ENCODE assay signal across 21 mouse cellular contexts in the genomic region with DNA sequence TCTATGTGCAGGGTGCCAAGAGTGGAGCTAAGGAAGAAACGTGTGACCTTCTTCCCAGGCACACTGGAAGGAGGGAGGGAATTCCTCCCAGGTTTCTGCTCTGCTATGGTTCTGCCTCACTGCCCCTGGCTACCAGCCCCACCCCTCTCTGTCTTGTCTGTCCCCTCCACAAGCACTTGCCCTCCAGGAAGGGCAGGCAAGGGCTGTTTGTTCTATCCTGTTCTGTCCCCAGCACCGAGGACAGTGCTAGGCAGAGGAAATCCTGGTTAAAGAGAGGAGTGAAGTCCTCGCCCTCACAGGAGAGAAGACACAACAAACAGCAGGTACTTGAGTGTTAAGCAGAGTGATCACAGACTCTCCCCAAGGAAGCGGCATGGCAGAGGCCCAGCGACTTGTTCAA. TPM values are rescaled to one million over a fixed set of nuclear protein-coding genes. Genes with fewer than 3 reads are reported as not detected.
DNase-seq lines count a peak whose midpoint lies in the region; ATAC-seq and TF ChIP-seq lines count a peak whose summit lies in the region.
"Had no signal": no experiment of that assay in that cellular context is flagged by ENCODE, and none has a peak within 500 bp of the region (broad histone marks: within the 10 kb centered on the region; RNA-seq: fewer than 3 reads in every experiment).

No protein-coding gene starts in this region.

- DNase-seq in liver, embryonic 11.5 days (ENCODE audit: low spot score), result no peak
- DNase-seq in liver, postnatal 0 days, result no peak
- DNase-seq in liver, embryonic 14.5 days (ENCODE audit: low read depth in 3 of 3, low spot score in 3 of 3), result no peak
- DNase-seq in embryonic facial prominence, embryonic 10.5 days (ENCODE audit: low spot score), result no peak
- DNase-seq in thymus, postnatal 0 days (ENCODE audit: low spot score), result no peak
- DNase-seq: adrenal gland, postnatal 14 days; cerebellum, adult 9-10 months; layer of hippocampus, postnatal 36 days; right cerebral cortex, postnatal 4 days had no signal

- no peak for ATAC-seq in liver, embryonic 11.5 days (replicated peaks; ENCODE audit: low FRiP score)
- ATAC-seq in liver, postnatal 0 days, result no peak
- ATAC-seq in intestine, embryonic 16.5 days, result peak; percentile 26
- ATAC-seq in kidney, embryonic 15.5 days (replicated peaks; ENCODE audit: low FRiP score), result peak; percentile 80
- ATAC-seq in liver, embryonic 14.5 days (ENCODE audit: insufficient read depth), result no peak
- no peak for ATAC-seq in granulocyte monocyte progenitor cell, adult 5-6 weeks (replicated peaks; ENCODE audit: poor library complexity, severe bottlenecking)

- H3K4me1 ChIP-seq in liver, embryonic 11.5 days (replicated peaks; ENCODE audit: control insufficient read depth, insufficient read depth, low read length), result peaks cover 76% of the 10 kb centered on the region
- peaks cover 38% of the 10 kb centered on the region for H3K4me1 ChIP-seq in liver, postnatal 0 days (ENCODE audit: insufficient read depth)
- H3K4me1 ChIP-seq in intestine, embryonic 16.5 days (ENCODE audit: control insufficient read depth, insufficient read depth, low read length), result peaks cover 31% of the 10 kb centered on the region
- peaks cover 51% of the 10 kb centered on the region for H3K4me1 ChIP-seq in kidney, embryonic 15.5 days
- peaks cover 59 to 76% of the 10 kb centered on the region in 2 experiments for H3K4me1 ChIP-seq in liver, embryonic 14.5 days (replicated peaks; ENCODE audit: control insufficient read depth in 2 of 2, insufficient read depth in 2 of 2, low read length in 1 of 2)
- peaks cover 66% of the 10 kb centered on the region for H3K4me1 ChIP-seq in embryonic facial prominence, embryonic 10.5 days

- H3K27me3 ChIP-seq in liver, embryonic 11.5 days (replicated peaks; ENCODE audit: control insufficient read depth, insufficient read depth, low read length), result no peaks in the 10 kb centered on the region
- no peaks in the 10 kb centered on the region for H3K27me3 ChIP-seq in liver, postnatal 0 days (ENCODE audit: insufficient read depth, low read length)
- H3K27me3 ChIP-seq in intestine, embryonic 16.5 days (replicated peaks; ENCODE audit: control insufficient read depth, insufficient read depth, low read length), result no peaks in the 10 kb centered on the region
- H3K27me3 ChIP-seq in kidney, embryonic 15.5 days, result 0 out of 2 replicates have a peak, but pooled peaks cover 2% of the 10 kb centered on the region
- no peaks in the 10 kb centered on the region for H3K27me3 ChIP-seq in liver, embryonic 14.5 days (ENCODE audit: control insufficient read depth, insufficient read depth, low read length)
- H3K27me3 ChIP-seq in embryonic facial prominence, embryonic 10.5 days (replicated peaks; ENCODE audit: low read depth, poor library complexity, severe bottlenecking), result peaks cover 47% of the 10 kb centered on the region

- peak overlapping the region; percentile 41; the same call in 1 of the 2 replicates for H3K4me2 ChIP-seq in liver, embryonic 11.5 days
- H3K4me2 ChIP-seq in liver, postnatal 0 days (ENCODE audit: low read depth, low read length), result no peak overlapping the region
- peak overlapping the region; percentile 14; the same call in 1 of the 2 replicates for H3K4me2 ChIP-seq in intestine, embryonic 16.5 days (ENCODE audit: low read depth, low read length)
- 0 out of 2 replicates have a peak overlapping the region, but pooled peaks have one; percentile 8 for H3K4me2 ChIP-seq in kidney, embryonic 15.5 days
- peak overlapping the region; percentile 55 for H3K4me2 ChIP-seq in liver, embryonic 14.5 days (ENCODE audit: low read depth)
- H3K4me2 ChIP-seq: heart, embryonic 15.5 days had no signal

- TF ChIP-seq CTCF in liver, postnatal 0 days (IDR thresholded peaks at IDR 0.05; ENCODE audit: low read depth), result no peak
- TF ChIP-seq CTCF in liver, embryonic 14.5 days (IDR thresholded peaks at IDR 0.05; ENCODE audit: low read depth), result no peak

- peak overlapping the region; percentile 57 for H3K27ac ChIP-seq in liver, embryonic 11.5 days (ENCODE audit: low read depth, low read length)
- H3K27ac ChIP-seq in liver, postnatal 0 days (ENCODE audit: low read depth), result no peak overlapping the region
- H3K27ac ChIP-seq in intestine, embryonic 16.5 days (ENCODE audit: low read length), result peak overlapping the region; percentile 78
- peak overlapping the region; percentile 51 for H3K27ac ChIP-seq in kidney, embryonic 15.5 days
- peak overlapping the region; percentile 45 for H3K27ac ChIP-seq in liver, embryonic 14.5 days
- H3K27ac ChIP-seq in embryonic facial prominence, embryonic 10.5 days (replicated peaks), result no peak overlapping the region; the same call in 1 of the 2 replicates
- H3K27ac ChIP-seq: heart, embryonic 15.5 days had no signal

- no peak for TF ChIP-seq EP300 in liver, postnatal 0 days (IDR thresholded peaks at IDR 0.05; ENCODE audit: low read depth)
- no peak for TF ChIP-seq EP300 in liver, embryonic 14.5 days (IDR thresholded peaks at IDR 0.05; ENCODE audit: low read depth)

- 37% methylated on average over 5 of the region's 5 CpGs for WGBS in liver, embryonic 11.5 days
- 40% methylated on average over 5 of the region's 5 CpGs for WGBS in liver, postnatal 0 days (ENCODE audit: insufficient replicate concordance)
- WGBS in intestine, embryonic 16.5 days, result 19% methylated on average over 5 of the region's 5 CpGs
- WGBS in kidney, embryonic 15.5 days, result 14% methylated on average over 5 of the region's 5 CpGs
- 37% methylated on average over 5 of the region's 5 CpGs for WGBS in liver, embryonic 14.5 days (ENCODE audit: insufficient replicate concordance)
- 36% methylated on average over 5 of the region's 5 CpGs for WGBS in embryonic facial prominence, embryonic 10.5 days

- H3K9ac ChIP-seq in liver, embryonic 11.5 days (ENCODE audit: low read depth, low read length), result peak overlapping the region; percentile 57
- no peak overlapping the region for H3K9ac ChIP-seq in liver, postnatal 0 days (replicated peaks)
- peak overlapping the region; percentile 20; the same call in 1 of the 2 replicates for H3K9ac ChIP-seq in intestine, embryonic 16.5 days (ENCODE audit: low read depth, low read length)
- H3K9ac ChIP-seq in kidney, embryonic 15.5 days, result no peak overlapping the region
- H3K9ac ChIP-seq in liver, embryonic 14.5 days (replicated peaks), result peak overlapping the region; percentile 47
- H3K9ac ChIP-seq: heart, embryonic 15.5 days had no signal

- no peaks in the 10 kb centered on the region for H3K36me3 ChIP-seq in liver, embryonic 11.5 days (ENCODE audit: control insufficient read depth, insufficient read depth, low read length)
- no peaks in the 10 kb centered on the region for H3K36me3 ChIP-seq in liver, postnatal 0 days (replicated peaks; ENCODE audit: insufficient read depth, low read length)
- H3K36me3 ChIP-seq in intestine, embryonic 16.5 days (ENCODE audit: control insufficient read depth, insufficient read depth, low read length), result no peaks in the 10 kb centered on the region
- H3K36me3 ChIP-seq in kidney, embryonic 15.5 days, result no peaks in the 10 kb centered on the region
- no peaks in the 10 kb centered on the region for H3K36me3 ChIP-seq in liver, embryonic 14.5 days (replicated peaks; ENCODE audit: control insufficient read depth, insufficient read depth, low read depth)
- H3K36me3 ChIP-seq in embryonic facial prominence, embryonic 10.5 days (replicated peaks), result no peaks in the 10 kb centered on the region
- H3K36me3 ChIP-seq: heart, embryonic 15.5 days had no signal

- no peak overlapping the region; the same call in 1 of the 2 replicates for H3K4me3 ChIP-seq in liver, embryonic 11.5 days (ENCODE audit: low read depth, low read length)
- no peak overlapping the region for H3K4me3 ChIP-seq in liver, postnatal 0 days (ENCODE audit: low read depth, low read length)
- H3K4me3 ChIP-seq in intestine, embryonic 16.5 days (ENCODE audit: low read length), result no peak overlapping the region
- no peak overlapping the region for H3K4me3 ChIP-seq in kidney, embryonic 15.5 days (replicated peaks)
- no peak overlapping the region for H3K4me3 ChIP-seq in liver, embryonic 14.5 days (ENCODE audit: insufficient read depth in 1 of 2, low read depth in 2 of 2, low read length in 2 of 2)
- H3K4me3 ChIP-seq in embryonic facial prominence, embryonic 10.5 days, result no peak overlapping the region
- H3K4me3 ChIP-seq: heart, embryonic 15.5 days had no signal

- H3K9me3 ChIP-seq in liver, embryonic 11.5 days (ENCODE audit: control insufficient read depth, low read length), result no peaks in the 10 kb centered on the region
- H3K9me3 ChIP-seq in liver, postnatal 0 days (ENCODE audit: low read length), result no peaks in the 10 kb centered on the region
- no peaks in the 10 kb centered on the region for H3K9me3 ChIP-seq in intestine, embryonic 16.5 days (ENCODE audit: control insufficient read depth, low read length)
- H3K9me3 ChIP-seq in kidney, embryonic 15.5 days (replicated peaks), result no peaks in the 10 kb centered on the region
- no peaks in the 10 kb centered on the region for H3K9me3 ChIP-seq in liver, embryonic 14.5 days (ENCODE audit: control insufficient read depth, low read length)
- H3K9me3 ChIP-seq in embryonic facial prominence, embryonic 10.5 days, result no peaks in the 10 kb centered on the region
- H3K9me3 ChIP-seq: heart, embryonic 15.5 days had no signal

RNA-seq across cellular contexts. Expression of gene Nol4l, which starts 16.7 kb away (rescaled TPM):
- polyA plus RNA-seq in liver, embryonic 11.5 days (2014; fragmentation: Nextera tagmentation; extraction: Ambion mirVana), result 14.1 and 15.8 TPM in 2 replicates
- polyA plus RNA-seq in liver, postnatal 0 days (2015; fragmentation: Nextera tagmentation; extraction: Ambion mirVana), result 1.7 and 1.9 TPM in 2 replicates
- 28.6 and 34.2 TPM in 2 replicates for polyA plus RNA-seq in intestine, embryonic 16.5 days (2015; fragmentation: Nextera tagmentation; extraction: Ambion mirVana)
- polyA plus RNA-seq in kidney, embryonic 15.5 days (2015; fragmentation: Nextera tagmentation; extraction: Ambion mirVana), result 13.7 and 14.2 TPM in 2 replicates
- polyA plus RNA-seq in liver, embryonic 14.5 days (2012; rRNA removed), result 5.7 and 6.0 TPM in 2 replicates
- 3.7 and 4.4 TPM in 2 replicates for polyA plus RNA-seq in liver, embryonic 14.5 days (2014; fragmentation: Nextera tagmentation; extraction: Ambion mirVana)
- 23.5 and 23.7 TPM in 2 replicates for polyA plus RNA-seq in embryonic facial prominence, embryonic 10.5 days (2016; fragmentation: Nextera tagmentation; extraction: Ambion mirVana)
- total RNA-seq in granulocyte monocyte progenitor cell, adult 5-6 weeks (2014; fragmentation: Nextera tagmentation), result 4.7 and 7.4 TPM in 2 replicates
- total RNA-seq in granulocyte monocyte progenitor cell, adult 5-6 weeks (2017), result 0.72 and 0.86 TPM in 2 replicates
- polyA plus RNA-seq in thymus, postnatal 0 days (2015; fragmentation: Nextera tagmentation; extraction: Ambion mirVana), result 1.9 and 2.0 TPM in 2 replicates

RNA-seq across cellular contexts. Expression of gene 4930404H24Rik, which starts 53.9 kb away (rescaled TPM):
- polyA plus RNA-seq in liver, embryonic 11.5 days (2014; fragmentation: Nextera tagmentation; extraction: Ambion mirVana), result not detected in 2 replicates
- not detected in 2 replicates for polyA plus RNA-seq in liver, postnatal 0 days (2015; fragmentation: Nextera tagmentation; extraction: Ambion mirVana)
- not detected in 2 replicates for polyA plus RNA-seq in intestine, embryonic 16.5 days (2015; fragmentation: Nextera tagmentation; extraction: Ambion mirVana)
- polyA plus RNA-seq in kidney, embryonic 15.5 days (2015; fragmentation: Nextera tagmentation; extraction: Ambion mirVana), result not detected in 2 replicates
- polyA plus RNA-seq in liver, embryonic 14.5 days (2012; rRNA removed), result not detected in 2 replicates
- not detected in 2 replicates for polyA plus RNA-seq in liver, embryonic 14.5 days (2014; fragmentation: Nextera tagmentation; extraction: Ambion mirVana)
- polyA plus RNA-seq in embryonic facial prominence, embryonic 10.5 days (2016; fragmentation: Nextera tagmentation; extraction: Ambion mirVana), result not detected in 2 replicates
- not detected in 2 replicates for total RNA-seq in granulocyte monocyte progenitor cell, adult 5-6 weeks (2014; fragmentation: Nextera tagmentation)
- not detected in 2 replicates for total RNA-seq in granulocyte monocyte progenitor cell, adult 5-6 weeks (2017)
- not detected in 2 replicates for polyA plus RNA-seq in thymus, postnatal 0 days (2015; fragmentation: Nextera tagmentation; extraction: Ambion mirVana)
- total RNA-seq: adrenal gland, postnatal 14 days; layer of hippocampus, postnatal 36 days; megakaryocyte, adult 5-6 weeks; midbrain, postnatal 0 days had no signal
- polyA plus RNA-seq: gonadal fat pad, adult 2 months; heart, embryonic 15.5 days; hindbrain, embryonic 11.5 days; large intestine, adult 2 months; limb, embryonic 11.5 days; lung, embryonic 16.5 days; midbrain, postnatal 0 days; neural tube, embryonic 11.5 days had no signal

Comparison
In these comparisons a context has a peak if more than half of its experiments do, and no peak if none do; other contexts are left out.
1. H3K27ac ChIP-seq: peak in liver, embryonic 11.5 days (single experiment), intestine, embryonic 16.5 days (single experiment), kidney, embryonic 15.5 days (single experiment) and liver, embryonic 14.5 days (single experiment); none in liver, postnatal 0 days (single experiment) and embryonic facial prominence, embryonic 10.5 days (single experiment).
2. H3K9ac ChIP-seq: peak in liver, embryonic 11.5 days (single experiment), intestine, embryonic 16.5 days (single experiment) and liver, embryonic 14.5 days (single experiment); none in liver, postnatal 0 days (single experiment) and kidney, embryonic 15.5 days (single experiment).
3. ATAC-seq: peak in intestine, embryonic 16.5 days (single experiment) and kidney, embryonic 15.5 days (single experiment); none in liver, embryonic 11.5 days (single experiment), liver, postnatal 0 days (single experiment), liver, embryonic 14.5 days (single experiment) and granulocyte monocyte progenitor cell, adult 5-6 weeks (single experiment).